Mouse (Mus musculus): Measurements from ENCODE around the gene Adat2.

DNA sequence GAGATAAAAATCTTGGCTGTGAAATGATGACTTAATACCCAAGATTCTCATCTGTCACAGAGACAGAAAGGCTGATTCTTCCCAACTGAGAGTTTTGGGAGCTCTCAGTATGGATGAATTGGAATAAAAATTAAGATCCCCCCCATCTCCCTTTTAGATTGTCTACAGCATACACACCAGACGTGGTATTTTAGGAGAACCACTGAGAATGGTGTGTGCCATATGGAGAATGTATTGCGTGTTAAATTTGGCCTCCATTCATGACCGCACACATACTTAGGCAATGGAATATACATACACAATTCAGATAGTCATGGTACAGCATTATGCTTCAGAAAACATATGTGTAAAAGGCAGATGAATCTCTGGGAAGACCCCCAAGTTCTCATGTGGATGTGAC, 40.8 kb downstream of the Adat2 start:
- TF ChIP-seq GATA1 (IDR thresholded peaks at IDR 0.05; ENCODE audit: borderline replicate concordance, low read length) (no peak), CTCF (IDR thresholded peaks at IDR 0.05; ENCODE audit: low read depth, low read length) (no peak), POLR2AphosphoS5 (IDR thresholded peaks at IDR 0.05; ENCODE audit: insufficient replicate concordance, low read depth, low read length) (no peak), TAL1 (conservative IDR thresholded peaks at IDR 0.05; ENCODE audit: low read depth, low read length) (no peak), GATA2 (IDR thresholded peaks at IDR 0.05; ENCODE audit: borderline replicate concordance, low read depth, low read length) (no peak)

Measured in G1E (cell line).